Mouse (Mus musculus) embryo, embryonic 11 days (tissue): ENCODE data around the gene Ctc1.

Experiments
- DNase-seq: peaks from one replicate; pipeline ENCODE4 v3.0.0-alpha.2; 2015

Ctc1 gene

DNA sequence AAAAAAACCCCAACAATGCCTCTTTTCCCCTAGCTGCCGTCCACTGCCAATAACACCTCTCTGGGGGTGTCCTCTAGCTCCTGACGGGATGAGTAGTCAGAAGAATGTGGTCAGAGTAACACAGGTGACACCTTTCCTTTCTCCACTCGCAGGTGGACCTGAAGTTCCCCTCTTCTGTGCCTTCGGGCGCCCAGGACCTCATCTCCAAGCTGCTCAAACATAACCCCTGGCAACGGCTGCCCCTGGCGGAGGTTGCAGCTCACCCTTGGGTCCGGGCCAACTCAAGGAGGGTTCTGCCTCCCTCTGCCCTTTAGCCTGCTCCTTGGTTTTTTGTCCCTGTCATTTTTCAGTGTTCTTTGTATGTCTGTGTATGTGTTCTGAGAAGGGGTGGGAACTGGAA is 35.0 kb downstream of the Ctc1 start:
- DNase-seq, result no peak

DNA sequence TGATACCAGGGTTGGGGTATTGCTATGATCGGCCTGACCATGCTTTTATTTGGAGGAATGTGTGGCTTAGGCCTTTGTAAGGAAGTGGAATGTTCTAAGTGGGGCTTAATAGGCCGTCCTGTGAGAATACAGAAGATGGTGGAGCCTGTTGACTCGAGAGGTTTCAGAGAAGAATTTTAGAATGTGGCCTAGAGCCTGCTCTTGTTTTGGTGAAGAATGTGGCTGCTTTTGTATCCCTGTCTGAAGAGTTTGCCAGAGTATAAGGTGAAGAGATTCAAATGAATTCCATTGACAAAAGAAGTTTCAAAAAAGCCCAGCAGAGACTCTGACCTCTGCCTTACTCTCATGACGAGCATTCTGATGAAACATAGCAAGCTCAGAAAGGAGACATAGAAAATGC is 36.1 kb downstream of the Ctc1 start:
- no peak for DNase-seq

DNA sequence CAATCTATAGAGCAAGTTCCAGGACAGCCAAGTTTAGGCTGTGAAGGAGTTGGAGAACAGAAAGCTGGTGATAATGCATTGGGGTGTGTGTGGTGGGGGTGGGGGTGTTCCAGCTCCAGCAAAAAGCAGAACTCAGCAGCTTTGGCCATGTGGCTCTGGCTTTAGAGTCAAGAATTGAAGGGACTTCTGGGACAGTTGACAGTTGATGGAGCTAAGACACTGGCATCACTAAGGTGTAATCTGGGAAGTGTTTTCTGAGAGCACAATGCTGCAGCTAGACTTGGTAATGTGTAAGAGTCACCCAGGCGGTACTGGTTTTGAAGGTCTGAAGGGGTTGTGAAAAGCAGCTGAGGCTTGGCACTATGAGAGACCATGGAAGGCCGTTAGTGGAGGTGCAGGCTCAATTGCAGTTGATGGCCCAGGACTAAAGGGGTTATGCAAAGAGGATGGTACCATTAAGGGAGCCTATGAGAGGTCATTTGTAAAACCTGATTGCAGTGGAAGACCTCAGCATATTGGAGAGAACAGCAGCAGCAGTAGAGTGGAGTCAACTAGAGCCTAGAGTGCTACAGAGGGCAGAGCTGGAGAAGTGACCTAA is 37.2 kb downstream of the Ctc1 start:
- DNase-seq, result no peak

DNA sequence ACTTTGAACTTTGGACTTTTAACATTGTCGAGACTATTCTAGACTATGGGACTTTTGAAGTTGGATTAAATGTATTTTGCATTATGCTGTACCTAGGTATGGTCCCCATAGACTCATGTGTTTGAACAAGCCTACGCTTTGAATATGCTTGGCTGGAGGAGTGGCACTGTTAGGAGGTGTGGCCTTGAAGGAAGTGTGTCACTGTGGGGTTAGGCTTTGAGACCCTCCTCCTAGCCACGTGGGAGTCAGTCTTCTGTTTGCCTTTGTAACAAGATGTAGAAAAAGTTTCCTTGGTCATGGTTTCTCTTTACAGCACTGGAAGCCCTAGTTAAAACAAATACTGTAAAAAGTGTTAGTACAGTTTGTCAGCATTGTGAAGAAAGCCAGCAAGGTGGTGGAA is 38.1 kb downstream of the Ctc1 start:
- DNase-seq, result no peak

DNA sequence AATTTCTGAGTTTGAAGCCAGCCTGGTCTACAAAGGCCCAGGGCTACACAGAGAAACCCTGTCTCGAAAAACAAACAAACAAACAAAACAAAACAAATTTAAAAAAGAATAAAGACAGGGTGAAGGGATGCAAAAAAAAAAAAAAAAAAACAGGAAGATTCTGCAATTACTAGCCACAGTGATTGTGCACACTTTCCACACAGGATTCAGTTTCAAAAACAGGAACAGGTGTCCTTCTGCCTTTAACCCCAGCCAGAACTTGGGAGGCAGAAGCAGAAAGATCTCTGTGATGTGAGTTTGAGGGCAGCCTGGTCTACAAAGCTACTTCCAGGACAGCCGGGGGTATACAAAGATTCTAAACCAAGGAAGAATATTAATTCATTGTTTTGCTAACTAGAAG is 42.6 kb downstream of the Ctc1 start:
- DNase-seq, result no peak

DNA sequence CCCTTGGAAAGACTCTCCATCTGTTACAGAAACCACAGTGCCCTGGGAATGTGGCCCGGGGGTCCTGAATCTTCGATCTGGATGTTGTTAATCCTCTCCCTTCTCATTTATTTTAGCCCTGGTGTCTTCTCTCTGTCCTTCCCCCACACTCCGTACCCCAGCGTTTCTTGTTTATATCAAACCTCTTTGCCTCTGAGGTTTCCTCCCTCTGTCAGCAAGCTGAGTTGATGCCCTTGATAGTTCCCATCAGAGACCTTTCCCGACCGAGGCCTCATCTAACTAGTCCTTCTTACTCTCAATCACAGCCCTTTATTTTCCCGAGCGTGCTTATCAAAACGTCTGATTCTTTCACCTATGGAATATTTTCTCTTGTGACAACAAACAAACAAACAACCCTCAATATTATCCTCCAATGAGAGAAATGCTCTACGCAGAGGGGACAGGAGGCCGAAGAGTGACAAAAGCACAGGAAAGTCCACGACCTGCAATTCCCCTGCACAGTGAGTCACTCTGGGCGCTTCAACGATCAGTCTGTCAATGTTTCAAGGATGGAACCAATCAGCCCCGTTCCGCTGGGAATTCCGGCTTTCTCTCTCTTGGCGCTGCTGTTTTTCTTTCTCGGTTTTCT is 43.1 kb downstream of the Ctc1 start:
- no peak for DNase-seq

DNA sequence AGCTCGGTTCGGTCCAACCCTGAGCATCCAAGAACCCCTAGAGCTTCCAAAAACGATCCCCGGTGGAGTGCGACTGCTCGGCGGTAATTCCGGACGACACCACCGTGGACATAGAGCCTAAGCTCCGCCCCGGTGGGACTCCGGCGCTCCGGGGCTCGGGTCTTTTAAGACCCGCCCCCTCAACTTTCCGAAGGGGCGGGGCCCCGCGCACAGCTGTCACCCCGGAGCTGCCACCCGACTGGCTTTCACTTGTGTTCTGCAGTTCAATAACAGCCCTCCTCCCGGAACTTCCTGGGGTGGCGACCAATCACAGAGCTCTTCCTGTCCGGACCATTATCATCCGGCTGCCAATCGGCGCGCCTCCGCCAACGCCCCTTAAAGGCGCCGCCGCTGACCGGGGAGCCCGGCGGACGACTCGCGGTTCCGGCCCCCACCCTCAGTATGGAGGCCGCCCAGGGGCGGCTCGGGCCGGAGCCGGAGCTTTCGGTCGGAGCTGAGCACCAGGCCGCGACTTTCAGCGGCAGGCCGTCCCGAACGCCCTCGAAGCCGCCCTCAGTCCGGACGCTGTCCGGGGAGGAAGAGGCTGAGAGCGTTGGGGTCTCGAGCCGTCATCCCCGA is 43.8 kb downstream of the Ctc1 start, which contains the start of gene Borcs6:
Gene Borcs6 (plus strand): TSS at position 361 of the 618 bp plus-strand sequence.
- peak; percentile 98 for DNase-seq

DNA sequence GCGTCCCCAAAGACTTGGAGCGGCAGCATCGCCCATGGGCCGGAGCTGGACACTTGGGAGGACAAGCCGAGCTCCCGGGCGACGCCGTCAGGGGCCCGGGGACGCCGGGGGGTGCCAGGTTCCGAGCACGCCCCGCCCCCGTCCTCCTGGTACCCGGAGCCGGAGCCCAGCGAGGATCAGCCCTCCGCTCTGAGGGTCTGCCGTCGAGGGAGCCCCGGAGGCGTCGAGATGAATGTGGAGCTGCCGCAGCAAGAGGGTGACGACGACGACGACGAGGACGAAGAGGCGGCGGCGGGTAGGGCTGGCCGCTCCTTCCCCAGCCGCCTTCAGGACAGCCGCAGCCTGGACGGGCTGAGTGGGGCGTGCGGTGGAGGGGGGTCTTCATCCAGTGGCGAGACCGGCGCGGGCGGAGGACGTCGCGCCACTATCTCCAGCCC is 44.3 kb downstream of the Ctc1 start:
- DNase-seq, result no peak

DNA sequence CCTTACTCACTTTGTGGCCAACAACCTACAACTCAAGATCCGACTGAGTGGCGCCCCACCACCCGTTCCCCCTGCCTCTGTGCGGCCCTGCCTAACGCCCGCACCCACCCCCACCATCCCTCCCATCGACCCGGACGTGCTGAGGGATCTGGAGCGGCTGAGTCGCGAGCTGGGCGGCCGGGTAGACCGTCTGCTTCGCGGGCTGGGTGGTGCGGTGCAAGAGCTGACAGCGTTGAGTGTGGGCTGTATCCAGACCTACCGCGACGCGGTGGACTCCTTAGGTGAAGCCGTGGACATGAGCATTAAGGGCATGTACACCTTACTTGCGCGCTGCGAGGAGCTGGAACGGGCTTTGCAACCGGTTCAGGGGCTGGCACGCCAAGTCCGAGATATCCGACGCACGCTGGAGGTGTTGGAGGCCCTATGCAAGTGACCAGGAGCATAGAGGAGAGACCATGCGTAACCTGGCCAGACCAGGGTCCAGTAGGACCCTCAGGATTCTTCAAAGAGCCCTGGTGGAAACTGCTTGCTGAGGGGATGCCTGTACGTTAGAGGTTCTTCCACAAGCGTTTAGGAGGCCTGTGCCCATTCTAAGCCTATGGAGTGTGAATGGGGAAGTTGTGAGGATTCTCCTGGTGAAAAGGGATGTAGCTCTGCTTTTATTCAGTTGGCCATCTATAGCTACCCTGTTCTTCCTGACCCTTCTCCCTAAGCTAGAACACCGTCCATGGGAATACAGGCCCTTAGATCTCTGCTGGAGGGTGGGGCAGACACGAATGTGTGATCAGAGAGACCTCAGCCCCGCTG is 44.9 kb downstream of the Ctc1 start:
- DNase-seq, result peak; percentile 51

DNA sequence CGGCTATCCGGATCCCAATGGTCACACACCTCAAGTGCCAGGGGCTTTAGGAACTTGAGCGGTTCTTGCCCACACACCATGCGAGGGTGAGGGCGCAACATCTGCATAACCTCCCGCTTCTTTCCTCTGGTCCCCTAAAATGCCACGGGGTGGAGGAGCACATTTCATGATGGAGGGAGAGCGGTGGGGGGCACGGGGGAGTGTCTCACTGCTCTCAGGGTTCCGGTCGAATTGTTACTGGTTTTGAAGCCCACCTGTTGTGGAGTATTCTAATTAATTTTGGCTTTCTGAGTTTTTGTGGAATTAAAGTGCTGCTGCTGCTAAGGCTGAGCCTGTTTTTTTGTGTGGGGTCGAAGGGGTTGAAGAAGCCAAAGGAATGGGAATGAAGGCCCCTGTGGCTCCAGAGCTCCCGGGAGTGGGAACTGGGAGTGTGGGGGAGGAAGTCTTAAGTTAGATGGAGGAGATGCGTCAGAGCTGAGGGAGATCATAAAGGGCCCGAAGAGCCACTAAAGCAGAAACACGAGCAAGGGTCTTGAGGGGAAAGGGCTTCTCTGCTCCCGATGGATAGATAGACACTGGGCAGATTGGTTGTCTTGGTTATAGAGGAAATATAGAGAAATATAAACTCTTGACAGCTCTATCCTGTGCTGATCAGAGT is 45.7 kb downstream of the Ctc1 start:
- DNase-seq, result no peak

DNA sequence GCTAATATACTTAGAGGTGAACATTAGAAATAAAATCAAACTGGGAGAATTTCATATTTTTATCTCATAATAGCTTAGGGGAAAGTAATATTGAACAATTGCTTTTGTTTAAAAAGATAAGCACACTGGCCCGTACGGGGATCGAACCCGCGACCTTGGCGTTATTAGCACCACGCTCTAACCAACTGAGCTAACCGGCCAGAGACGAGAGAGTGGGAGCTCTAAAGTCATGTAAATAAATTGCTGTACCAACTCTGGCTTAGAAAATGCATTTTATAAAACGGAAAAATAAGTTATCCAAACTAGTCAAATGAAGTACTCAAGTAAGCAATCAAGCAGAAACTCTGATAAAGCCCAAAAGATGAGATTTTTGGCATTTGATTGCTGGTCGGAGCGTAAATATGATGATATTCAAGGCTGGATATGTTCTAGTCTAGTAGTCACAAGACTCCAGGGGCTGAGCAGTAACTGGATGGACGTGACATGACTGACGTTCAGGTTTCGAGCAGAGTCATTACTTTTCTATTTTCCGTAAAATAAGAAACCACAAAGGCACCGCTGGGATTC is 46.6 kb downstream of the Ctc1 start:
- DNase-seq, result peak; percentile 81

DNA sequence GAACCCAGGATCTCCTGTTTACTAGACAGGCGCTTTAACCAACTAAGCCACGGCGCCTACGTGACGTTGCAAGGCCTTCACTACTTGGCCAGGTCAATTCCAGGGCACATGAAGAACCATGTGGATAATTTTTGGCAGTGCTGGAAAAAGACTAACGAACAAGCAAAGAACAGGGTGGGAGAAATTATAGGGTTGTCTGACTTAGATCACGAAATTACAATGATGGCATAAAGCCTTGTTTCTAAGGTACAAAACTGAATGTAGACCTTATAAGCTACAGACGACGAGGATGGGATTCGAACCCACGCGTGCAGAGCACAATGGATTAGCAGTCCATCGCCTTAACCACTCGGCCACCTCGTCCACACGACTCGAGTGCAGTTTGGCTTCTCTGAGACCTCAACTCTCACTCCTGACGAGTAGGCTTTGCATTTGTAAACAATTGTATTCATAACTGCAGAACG is 47.1 kb downstream of the Ctc1 start:
- peak; percentile 93 for DNase-seq

DNA sequence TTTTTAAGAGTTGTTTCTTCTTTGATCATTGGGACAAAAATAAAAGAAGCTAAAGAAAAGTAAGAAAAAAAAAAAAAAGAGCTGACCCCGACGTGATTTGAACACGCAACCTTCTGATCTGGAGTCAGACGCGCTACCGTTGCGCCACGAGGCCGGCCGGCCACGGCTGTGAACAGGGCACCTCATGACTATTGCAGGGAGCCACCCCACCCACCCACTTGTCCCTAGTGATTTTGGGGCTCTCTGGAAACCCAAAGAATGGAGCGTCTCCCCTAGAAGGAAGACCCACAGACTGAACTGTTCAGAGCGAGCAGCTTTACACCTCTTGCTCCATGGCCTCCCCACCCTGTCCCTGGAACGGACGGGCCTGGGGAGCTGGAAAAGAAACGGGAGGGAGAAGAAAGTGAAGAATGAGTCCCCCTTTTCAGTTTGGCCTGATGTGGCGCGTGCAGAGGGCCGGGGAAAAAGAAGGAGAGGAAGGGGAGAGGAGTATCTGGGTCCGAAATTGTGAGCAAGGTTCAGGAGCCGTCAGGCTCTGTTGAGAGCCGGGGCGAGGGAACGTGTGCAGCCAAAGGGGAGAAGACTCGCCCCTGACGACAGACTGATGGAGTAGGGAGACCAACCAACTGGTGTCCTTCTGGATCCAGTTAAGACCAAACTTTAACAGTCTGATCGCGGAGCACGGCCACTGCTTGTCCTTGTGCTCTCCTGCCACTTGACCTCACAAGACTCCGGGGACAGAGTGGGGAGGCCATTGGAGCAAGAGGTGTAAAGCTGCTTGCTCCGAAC is 47.9 kb downstream of the Ctc1 start:
- DNase-seq, result peak; percentile 81

DNA sequence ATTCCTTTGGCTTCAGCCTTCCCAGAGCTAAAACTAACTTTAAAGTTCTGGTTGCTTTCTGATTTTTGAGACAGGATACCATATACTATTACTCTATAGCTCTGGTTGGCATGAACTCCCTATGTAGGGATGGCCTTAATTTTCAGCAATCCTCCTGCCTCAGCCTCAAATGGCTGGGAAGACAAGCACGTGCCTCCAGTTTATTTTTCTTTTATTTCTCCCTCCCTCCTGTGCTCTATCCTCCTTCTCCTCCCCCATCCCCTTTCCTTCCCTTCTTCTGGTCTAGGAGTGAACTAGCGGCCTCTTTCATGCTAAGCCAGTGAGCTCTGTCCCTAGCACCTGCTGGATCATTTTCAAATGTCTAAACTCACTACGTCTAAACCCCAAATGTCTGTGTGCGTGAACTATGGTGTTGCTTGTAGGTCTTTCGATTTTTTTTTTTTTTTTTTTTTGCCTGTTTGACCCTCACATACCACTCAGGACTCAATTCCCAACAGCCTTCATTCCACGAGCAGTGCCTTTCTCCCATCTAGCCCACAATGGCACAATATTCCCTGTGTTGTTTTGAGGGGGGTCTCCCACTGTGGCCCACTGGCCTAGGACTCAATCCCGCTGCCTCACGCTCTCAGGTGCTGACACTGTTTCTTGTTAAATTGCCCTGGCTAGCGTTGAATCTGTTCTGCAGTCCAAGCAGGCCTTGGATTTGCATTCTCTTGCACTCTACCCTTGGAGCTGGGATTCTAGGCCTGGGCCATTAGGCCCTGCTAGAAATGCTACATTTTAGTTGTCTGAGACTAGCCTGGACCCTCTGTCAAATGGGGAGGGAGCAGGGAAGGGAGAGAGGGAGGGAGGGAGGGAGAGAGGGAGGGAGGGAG is 48.8 kb downstream of the Ctc1 start:
- no peak for DNase-seq

DNA sequence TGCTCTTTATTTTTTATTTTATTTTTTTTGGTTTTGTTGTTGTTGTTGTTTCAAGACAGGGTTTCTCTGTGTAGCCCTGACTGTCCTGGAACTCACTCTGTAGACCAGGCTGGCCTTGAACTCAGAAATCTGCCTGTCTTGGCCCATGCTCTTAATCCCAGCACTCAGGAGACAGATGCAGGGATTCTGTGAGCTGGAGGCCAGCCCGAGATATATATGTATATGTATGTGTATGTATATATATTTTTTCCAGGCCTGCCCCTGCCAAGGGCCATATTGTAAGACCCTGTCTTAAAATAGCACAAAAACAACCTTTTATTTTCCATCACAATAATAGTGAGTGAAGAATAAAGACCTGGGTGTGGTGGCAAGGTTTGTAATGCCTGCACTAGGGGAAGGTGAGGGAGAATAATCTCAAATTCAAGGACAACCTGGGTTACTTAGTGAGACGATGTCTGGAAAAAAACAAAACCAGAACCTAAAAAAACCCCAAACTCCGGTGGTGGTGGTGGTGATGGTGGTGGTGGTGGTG is 49.7 kb downstream of the Ctc1 start:
- DNase-seq, result no peak

DNA sequence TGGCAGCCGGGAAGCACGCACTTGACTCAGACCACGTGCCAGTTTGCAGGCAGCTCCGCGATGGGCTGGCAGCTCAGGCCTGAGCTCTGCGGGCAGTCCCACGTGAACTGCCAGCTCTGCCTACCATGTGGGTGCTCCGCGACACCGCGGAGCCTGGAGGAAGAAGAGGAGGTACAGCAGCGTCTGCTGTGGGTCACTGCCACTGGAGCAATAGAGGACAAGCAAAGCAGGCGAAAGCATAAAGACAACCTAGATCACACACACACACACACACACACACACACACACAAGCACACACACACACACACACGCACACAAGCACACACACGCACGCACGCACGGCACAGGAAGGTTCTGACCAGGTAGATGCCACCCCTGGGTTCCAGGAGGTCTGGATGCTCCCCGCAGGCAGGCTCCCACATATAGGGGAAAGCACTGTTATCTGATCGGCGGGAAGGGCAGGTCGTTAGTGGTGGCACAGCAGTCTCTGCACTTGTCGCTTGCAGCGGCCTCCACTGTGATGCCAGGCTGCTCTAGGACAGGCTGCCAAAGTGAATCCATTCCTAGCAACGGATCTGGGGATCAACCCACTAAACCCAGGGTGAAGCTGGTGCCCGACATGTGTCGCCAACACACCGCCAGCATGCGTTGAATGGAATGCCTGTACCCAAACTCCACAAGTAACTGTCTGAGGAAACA is 50.6 kb downstream of the Ctc1 start:
- DNase-seq, result peak; percentile 49

DNA sequence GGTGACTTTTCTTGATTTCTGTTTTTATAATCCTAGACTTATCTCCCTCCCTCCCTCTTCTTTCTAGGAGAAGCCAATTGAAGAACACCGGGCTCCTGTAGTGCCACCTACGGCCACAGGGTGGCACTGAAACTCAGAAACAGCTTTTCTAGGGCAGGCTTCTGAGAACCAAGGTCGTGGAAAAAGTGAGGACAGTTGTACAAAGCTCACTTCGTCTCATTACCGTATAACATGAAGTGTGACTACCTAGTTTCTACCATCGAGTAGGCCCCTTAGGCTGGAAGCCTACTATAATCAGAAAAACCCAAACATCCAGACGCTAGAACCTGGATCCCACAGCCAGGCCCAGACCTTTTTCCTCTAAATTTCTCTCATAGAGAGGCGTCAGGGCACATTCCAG is 51.2 kb downstream of the Ctc1 start:
- DNase-seq, result peak; percentile 91

DNA sequence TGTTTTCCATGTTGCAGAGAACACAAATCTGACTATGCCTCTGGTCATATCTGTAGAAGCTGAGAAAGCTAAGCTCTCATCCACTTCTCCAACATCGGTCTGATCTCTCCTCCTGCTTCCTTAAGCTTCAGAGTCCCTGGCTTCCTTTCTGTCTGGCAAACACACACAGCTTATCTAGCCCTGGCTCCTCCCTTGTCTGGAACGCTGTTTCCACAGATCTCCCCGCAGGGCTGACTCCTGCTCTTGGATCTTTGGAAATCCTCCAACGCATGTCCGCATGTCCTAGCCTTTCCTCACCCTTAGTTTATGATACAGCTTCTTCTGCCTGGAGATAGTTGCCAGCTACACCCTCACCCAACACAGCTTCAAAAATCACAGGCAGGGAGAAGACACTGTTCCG is 51.9 kb downstream of the Ctc1 start:
- no peak for DNase-seq

DNA sequence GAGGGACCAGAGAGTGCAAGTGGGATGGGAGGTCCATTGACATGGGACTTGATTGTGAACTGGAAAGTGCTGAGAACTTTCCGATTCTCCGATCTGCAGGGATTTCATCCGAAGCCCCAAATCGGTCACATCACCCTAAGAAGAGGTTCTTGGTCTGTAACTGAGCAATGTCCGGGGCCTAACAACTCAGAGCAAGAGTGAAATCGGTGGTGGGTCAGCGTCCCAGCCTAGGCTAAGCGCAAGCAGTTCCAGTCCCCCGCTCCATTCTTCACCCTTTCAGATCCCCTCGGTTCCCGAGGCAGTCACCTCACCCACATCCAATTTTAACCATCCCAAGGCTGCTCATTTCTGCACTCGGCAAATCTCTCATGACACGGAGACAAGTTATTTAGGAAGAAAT is 54.4 kb downstream of the Ctc1 start:
- DNase-seq, result peak; percentile 63
